Mouse (Mus musculus) ES-E14 (cell line): ENCODE measurements around the gene Bcr. TPM values are rescaled to one million over a fixed set of nuclear protein-coding genes. Genes with fewer than 3 reads are reported as not detected.

Source experiments
- DNase-seq: peaks from one replicate; pipeline ENCODE4 v3.0.0-alpha.2; 2013; ENCODE audit warnings: low read depth, low spot score
- H3K27ac ChIP-seq: 2 replicates; pipeline ENCODE4 v1.5.1; 2012; ENCODE audit warnings: low read depth, mild to moderate bottlenecking, low read length, moderate library complexity, mixed read lengths; ENCODE audit not compliant: poor library complexity, insufficient read depth, severe bottlenecking
- H3K36me3 ChIP-seq: 2 replicates; pipeline ENCODE4 v1.6.1; 2012; ENCODE audit warnings: mild to moderate bottlenecking, low read length, moderate library complexity, mixed read lengths; ENCODE audit not compliant: control insufficient read depth, poor library complexity, insufficient read depth, severe bottlenecking
- H3K4me1 ChIP-seq, 2 experiments: fragments of 150-350 bp in 1 of 2; sonication (generic) in 1 of 2; 2 replicates each; pipeline ENCODE4 v1.6.1; 2012; ENCODE audit warnings: low read length in 2 of 2, mild to moderate bottlenecking in 1 of 2, mixed read lengths in 1 of 2; ENCODE audit not compliant: control insufficient read depth in 2 of 2, insufficient read depth in 2 of 2, poor library complexity in 1 of 2
- H3K4me3 ChIP-seq, 2 experiments: fragments of 150-350 bp in 1 of 2; sonication (generic) in 1 of 2; 2 replicates each; pipeline ENCODE4 v1.5.1; 2012; ENCODE audit warnings: low read length in 2 of 2, low read depth in 1 of 2, mild to moderate bottlenecking in 1 of 2, mixed read lengths in 1 of 2; ENCODE audit not compliant: insufficient read depth in 1 of 2, poor library complexity in 1 of 2, severe bottlenecking in 1 of 2
- H3K9ac ChIP-seq: 2 replicates; pipeline ENCODE4 v1.6.1; 2012; ENCODE audit warnings: low read depth, mild to moderate bottlenecking, low read length, mixed read lengths; ENCODE audit not compliant: poor library complexity, insufficient read depth, severe bottlenecking
- H3K9me3 ChIP-seq: fragments of 150-350 bp; sonication (generic); 2 replicates; pipeline ENCODE4 v1.6.1; 2012; ENCODE audit warnings: low read depth, mild to moderate bottlenecking, low read length; ENCODE audit not compliant: control insufficient read depth, insufficient read depth
- CHD2 ChIP-seq: IDR thresholded peaks from 2 replicates; pipeline ENCODE4 v1.6.1; 2014; ENCODE audit warnings: mild to moderate bottlenecking, low read depth, low read length, inconsistent platforms
- HCFC1 ChIP-seq: IDR thresholded peaks from 2 replicates; pipeline ENCODE4 v1.6.1; 2012; ENCODE audit warnings: low read length, inconsistent platforms, borderline replicate concordance; ENCODE audit not compliant: insufficient read depth
- MAFK ChIP-seq: IDR thresholded peaks from 2 replicates; pipeline ENCODE4 v1.6.1; 2014; ENCODE audit warnings: mild to moderate bottlenecking, low read depth, low read length, inconsistent platforms; ENCODE audit not compliant: insufficient read depth
- ZC3H11A ChIP-seq: IDR thresholded peaks from 2 replicates; pipeline ENCODE4 v1.6.1; 2012; ENCODE audit warnings: low read depth, mild to moderate bottlenecking, inconsistent platforms, low read length, borderline replicate concordance
- ZNF384 ChIP-seq: IDR thresholded peaks from 2 replicates; pipeline ENCODE4 v1.6.1; 2012; ENCODE audit warnings: low read depth, low read length, inconsistent platforms
- in situ Hi-C, 2 experiments: fragments of 600-800 bp; cut with MboI; formaldehyde crosslinking; loops; one replicate each; pipeline ENCODE4 v1.15.1; 2025; ENCODE audit warnings: low sequenced_read_pairs in 2 of 2, inconsistent platforms in 1 of 2; ENCODE audit not compliant: unreplicated experiment in 2 of 2
- total RNA-seq: library from RNA; depleted of rRNA; stranded (reverse); fragments of 300-350 nt; gene quantifications from 2 replicates; pipeline ENCODE4 v1.2.3, GENCODE M21; 2012

The Bcr gene
- total RNA-seq, 1 experiment = 19.5 TPM

GRCm38 (mm10) chr10:75104191-75105098 is 44.1 kb downstream of the Bcr start:
- no peak overlapping the region for H3K27ac ChIP-seq
- no peak overlapping the region for H3K9ac ChIP-seq
- TF ChIP-seq MAFK (no peak), HCFC1 (no peak), ZNF384 (no peak), CHD2 (no peak), ZC3H11A (no peak)
- H3K36me3 ChIP-seq = no peaks in the 10 kb centered on the region
- in situ Hi-C loops = no loop called here
- no peaks in the 10 kb centered on the region for H3K9me3 ChIP-seq
- H3K4me1 ChIP-seq = peaks cover 7 to 26% of the 10 kb centered on the region in 2 experiments; a peak in 3 of 4 replicates
- DNase-seq = no peak
- H3K4me3 ChIP-seq = no peak overlapping the region

- in situ Hi-C loops = no loop called here
- Histone ChIP-seq H3K4me3 (no peak overlapping the region), H3K27ac (no peak overlapping the region), H3K9me3 (no peaks in the 10 kb centered on the region), H3K9ac (no peak overlapping the region), H3K36me3 (no peaks in the 10 kb centered on the region), H3K4me1 (peaks cover 7 to 24% of the 10 kb centered on the region in 2 experiments; a peak in 3 of 4 replicates)
- no peak for DNase-seq
- no peak for TF ChIP-seq CHD2
- no peak for TF ChIP-seq HCFC1
- no peak for TF ChIP-seq ZNF384
- TF ChIP-seq ZC3H11A = no peak
- TF ChIP-seq MAFK = no peak
Measured at GRCm38 (mm10) chr10:75105099-75105461, 44.7 kb downstream of the Bcr start.

GRCm38 (mm10) chr10:75105687-75106086 is 45.3 kb downstream of the Bcr start:
- no peak for DNase-seq
- in situ Hi-C loops = no loop called here
- Histone ChIP-seq H3K36me3 (no peaks in the 10 kb centered on the region), H3K27ac (no peak overlapping the region), H3K4me1 (peaks cover 7 to 23% of the 10 kb centered on the region in 2 experiments; a peak in 3 of 4 replicates), H3K4me3 (no peak overlapping the region), H3K9ac (no peak overlapping the region), H3K9me3 (no peaks in the 10 kb centered on the region)
- TF ChIP-seq CHD2 (no peak), ZNF384 (no peak), HCFC1 (no peak), MAFK (no peak), ZC3H11A (no peak)

- no peak for DNase-seq
- Histone ChIP-seq H3K36me3 (no peaks in the 10 kb centered on the region), H3K4me3 (no peak overlapping the region), H3K4me1 (peaks cover 7 to 27% of the 10 kb centered on the region in 2 experiments; a peak in 3 of 4 replicates), H3K9ac (no peak overlapping the region), H3K27ac (no peak overlapping the region), H3K9me3 (no peaks in the 10 kb centered on the region)
- TF ChIP-seq ZC3H11A (no peak), HCFC1 (no peak), MAFK (no peak), CHD2 (no peak), ZNF384 (no peak)
- in situ Hi-C loops = no loop called here
Measured at GRCm38 (mm10) chr10:75106940-75107381, 46.6 kb downstream of the Bcr start.
